Mouse (Mus musculus) bone marrow macrophage, adult 2 months (primary cell): Measurements from ENCODE around the gene Cnot2.

ENCODE experiments used
- CTCF ChIP-seq: IDR thresholded peaks from 2 replicates; pipeline ENCODE4 v1.5.1; 2012; ENCODE audit warnings: low read depth, mild to moderate bottlenecking, low read length, moderate library complexity
- POLR2A ChIP-seq: IDR thresholded peaks from 2 replicates; pipeline ENCODE4 v1.6.1; 2012; ENCODE audit warnings: mild to moderate bottlenecking, low read depth, low read length, borderline replicate concordance

DNA sequence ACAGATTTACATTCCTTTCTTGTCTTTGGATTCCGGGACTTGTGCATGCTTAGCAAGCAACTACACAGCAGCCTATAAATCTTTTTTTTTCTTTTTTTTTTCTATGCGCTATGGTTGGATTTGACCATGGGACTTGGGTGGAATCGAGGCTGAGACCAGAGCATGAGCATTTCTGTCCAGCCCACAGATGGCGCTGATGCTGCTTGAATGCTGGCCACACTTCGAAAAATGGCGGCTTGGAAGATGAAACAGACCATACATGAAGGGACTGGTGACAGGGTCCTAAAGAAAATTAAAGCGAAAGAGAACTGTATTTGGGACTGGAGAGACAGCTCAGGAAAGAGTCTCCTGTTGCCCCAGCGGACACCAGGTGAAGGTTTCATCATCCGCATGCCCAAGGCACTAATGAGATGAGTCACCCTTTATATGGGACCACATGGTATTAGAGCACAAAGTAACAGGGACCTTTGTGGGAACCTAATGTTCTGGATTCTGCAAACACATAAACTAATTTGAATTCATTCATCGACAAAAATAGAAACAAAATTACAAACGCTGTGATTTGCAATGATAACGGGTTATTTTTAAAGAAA, 117.5 kb downstream of the Cnot2 start:
- TF ChIP-seq POLR2A (no peak), CTCF (no peak)
